Mouse (Mus musculus): ENCODE data around the gene Lrrc4b.

The Lrrc4b gene

DNA sequence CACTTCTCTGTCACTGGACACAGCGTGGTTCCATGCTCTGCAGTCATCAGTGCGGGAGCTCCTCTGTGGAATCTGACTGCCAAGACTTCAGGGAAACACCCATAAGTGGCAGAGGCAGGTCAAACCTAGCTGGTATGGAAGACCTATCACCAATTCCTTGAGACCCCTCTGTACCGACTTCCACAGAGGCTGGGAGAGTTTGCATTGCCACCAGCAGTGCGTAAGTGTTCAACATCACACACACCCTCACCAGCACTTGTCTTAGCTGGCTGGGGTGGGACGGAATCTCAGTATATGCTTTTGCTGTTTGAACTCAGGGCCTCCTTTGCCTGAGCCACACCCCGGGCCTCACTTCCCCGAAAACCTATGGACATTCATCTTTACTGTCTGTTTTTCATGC lies 59.1 kb downstream of the Lrrc4b start:
- no peak for DNase-seq

DNA sequence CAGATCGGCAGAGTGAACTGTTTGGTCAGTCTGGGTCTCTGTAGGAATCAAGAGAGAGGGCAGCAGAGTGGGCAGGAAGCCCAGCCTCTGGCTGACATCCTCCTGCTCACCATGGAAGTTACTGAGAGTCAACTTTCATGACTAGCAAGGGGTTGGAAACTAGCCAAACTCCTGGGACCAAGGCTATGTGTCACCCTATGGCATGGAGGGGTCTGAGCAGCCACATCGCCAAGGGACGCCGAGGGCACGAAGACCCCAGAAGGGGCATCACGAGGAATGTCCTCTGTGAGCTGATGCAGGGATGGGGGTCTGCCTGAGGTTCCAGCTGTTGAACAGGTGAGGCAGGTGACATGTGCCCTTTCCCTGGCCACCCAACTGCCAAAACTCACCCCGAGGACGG lies 59.7 kb downstream of the Lrrc4b start:
- peak in 1 of 2 experiments; percentile 10 for DNase-seq

DNA sequence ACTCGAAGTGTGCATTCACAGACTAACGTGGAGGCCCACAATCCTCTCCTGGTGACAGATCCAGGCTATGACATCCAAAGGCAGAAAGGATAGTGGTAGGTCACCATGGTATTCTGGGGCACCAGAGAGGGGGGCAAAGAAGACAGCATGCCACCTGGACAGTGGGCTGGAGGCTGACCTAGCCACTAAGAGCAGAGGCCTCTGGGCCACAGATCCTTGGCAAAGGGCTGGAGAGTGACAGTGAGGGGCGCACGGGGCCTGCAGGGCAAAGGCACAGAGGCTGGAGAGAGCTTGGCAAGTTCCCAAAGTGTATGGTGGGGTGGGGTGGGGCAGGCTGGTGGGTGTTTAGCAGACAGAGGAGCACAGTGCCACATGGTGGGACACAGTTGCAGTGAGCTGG lies 61.5 kb downstream of the Lrrc4b start:
- DNase-seq: no peak

DNA sequence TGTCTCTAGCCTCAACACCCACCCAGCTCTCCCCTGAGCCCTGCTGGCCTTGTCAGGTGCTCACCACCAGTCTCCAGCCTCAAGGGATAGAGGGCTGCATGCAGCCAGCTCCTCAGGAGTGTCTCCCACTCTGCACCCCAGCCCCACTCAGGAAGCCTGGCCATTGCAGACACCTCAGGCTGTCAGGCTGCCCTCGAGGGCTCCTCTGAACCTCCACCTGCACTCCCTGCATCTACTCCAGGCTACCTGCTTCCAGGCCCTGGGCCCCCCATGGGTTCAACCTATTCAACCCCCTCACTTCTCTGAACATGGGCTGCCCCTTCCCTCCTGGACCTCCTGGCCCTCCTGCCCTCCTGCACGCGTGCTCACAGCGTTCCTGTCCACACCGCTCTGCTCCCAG lies 62.6 kb downstream of the Lrrc4b start:
- no peak for DNase-seq

DNA sequence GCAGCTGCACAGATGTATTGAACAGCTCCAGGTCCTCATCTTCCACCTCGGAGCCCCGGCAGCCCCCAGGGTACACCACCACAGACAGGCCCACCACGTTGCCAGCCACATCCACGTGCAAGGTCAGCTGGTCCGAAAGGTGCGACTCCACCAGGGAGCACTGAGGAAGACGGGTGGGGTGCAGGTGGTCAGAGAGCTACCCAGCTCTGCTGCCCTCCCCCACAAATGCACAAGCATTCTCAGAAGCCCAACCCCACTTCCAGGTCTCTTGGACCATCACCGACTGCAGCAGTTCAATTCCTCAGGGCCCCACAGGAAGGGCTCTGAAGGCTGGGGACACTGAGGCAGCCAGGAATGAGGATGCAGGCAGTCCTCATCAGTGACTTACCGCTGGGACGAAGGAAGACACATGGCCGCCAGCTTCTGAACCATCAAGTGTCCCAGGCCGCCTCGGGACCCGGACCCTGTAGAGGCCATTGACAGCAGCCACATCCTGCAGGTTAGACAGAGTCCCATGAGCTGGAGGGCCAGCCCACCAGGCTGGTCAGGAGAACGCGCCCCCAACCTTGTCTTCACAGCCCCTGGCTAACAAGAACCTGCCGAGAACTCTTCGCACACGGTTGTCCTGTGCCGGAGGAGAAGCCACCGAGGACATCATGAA lies 63.5 kb downstream of the Lrrc4b start:
- DNase-seq: no peak

DNA sequence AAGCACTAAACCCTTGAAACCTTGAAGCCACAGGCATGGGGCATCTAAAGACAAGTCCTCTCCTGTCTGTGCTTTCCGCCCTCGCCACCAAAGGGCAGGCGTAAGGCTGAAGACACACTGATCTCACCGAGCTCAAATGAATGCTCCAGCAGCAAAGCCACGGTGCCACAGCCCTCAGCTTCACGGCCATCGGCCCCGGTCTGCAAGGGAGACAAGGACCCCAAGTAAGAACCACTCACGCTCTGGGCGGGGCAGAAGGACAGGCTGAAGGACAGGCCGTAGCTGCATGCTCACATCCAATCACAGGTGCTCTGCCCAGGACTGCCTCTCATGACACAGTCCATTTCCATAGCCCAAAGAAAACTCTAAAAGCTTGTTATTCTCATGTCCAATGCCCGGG lies 65.9 kb downstream of the Lrrc4b start:
- DNase-seq: no peak

DNA sequence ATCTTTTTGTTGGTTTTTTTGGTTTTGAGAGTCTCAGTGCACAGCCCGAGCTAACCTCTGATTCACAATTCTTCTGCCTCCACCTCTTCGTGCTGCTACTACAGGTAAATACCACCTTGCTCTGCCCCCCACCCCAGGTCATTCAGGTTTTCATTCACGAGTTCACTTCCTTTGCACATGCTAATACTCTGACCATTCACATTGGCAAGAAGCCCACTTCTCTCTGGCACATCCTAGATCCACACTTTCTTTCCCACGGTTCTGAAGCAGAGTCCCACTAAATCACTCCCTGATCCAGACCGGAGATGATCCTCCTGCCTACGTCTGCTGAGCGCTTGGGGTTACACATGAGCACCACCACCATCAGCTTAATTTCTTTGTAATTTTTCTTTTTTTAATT lies 66.3 kb downstream of the Lrrc4b start:
- no peak for DNase-seq

DNA sequence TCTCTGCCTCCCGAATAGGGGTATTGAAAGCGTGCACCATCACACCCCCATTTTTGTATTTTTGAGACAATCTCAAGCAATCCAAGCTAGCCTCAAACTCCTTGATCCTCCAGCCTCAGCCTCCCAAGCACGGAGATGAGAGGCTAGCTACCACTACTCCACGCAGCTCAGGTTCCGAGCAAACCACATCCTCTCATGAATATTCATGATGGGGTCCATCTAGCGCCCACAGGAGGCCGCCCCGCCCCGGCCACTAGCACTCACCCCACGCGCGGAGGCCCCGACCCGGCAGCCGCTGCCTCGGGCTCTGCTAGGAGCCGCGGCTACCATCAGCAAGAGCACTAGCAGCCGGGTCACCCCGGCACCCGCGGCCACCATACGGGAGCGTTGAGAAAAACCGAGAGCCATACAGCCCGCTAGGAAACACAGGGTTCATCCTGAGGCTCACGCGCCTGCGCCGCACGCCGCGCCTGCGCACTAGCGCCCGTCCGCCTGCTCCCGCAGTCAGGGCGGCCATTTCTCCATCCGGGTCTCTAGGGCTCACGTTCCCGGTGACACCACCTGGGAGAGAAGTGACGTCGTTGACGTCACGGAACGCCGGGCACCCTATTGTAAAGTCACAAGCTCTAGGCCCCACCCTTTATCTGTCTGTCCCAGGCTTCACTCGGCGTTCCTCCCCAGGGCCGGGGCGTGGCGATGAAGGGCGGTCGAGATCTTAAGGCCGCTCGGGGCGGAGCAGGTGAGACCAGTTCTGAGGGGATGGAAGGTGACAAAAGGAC lies 67.4 kb downstream of the Lrrc4b start, which contains the start of the genes Emc10 and Fam71e1:
Emc10 (minus strand) TSS at position 538 of the 779 bp plus-strand sequence.
Fam71e1 (plus strand) TSS at position 590 of the 779 bp plus-strand sequence.
- peak; percentile 98 to 99 for DNase-seq

DNA sequence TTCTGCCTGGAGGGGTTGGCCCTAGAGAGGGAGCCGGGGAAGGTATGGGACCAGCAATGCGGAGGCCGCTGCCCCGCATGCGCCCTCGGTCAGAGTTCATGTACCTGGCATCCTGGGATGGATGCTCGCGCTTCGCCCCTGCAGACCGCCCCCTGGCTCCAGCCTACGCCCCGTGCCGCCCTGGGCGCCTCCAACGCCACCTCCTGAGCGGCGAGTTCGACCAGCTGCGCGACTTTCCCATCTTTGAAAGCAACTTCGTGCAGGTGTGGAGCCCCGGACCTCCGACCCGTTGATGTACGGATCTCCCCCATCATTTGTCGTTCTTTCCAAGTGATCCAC lies 67.9 kb downstream of the Lrrc4b start:
- DNase-seq: no peak

DNA sequence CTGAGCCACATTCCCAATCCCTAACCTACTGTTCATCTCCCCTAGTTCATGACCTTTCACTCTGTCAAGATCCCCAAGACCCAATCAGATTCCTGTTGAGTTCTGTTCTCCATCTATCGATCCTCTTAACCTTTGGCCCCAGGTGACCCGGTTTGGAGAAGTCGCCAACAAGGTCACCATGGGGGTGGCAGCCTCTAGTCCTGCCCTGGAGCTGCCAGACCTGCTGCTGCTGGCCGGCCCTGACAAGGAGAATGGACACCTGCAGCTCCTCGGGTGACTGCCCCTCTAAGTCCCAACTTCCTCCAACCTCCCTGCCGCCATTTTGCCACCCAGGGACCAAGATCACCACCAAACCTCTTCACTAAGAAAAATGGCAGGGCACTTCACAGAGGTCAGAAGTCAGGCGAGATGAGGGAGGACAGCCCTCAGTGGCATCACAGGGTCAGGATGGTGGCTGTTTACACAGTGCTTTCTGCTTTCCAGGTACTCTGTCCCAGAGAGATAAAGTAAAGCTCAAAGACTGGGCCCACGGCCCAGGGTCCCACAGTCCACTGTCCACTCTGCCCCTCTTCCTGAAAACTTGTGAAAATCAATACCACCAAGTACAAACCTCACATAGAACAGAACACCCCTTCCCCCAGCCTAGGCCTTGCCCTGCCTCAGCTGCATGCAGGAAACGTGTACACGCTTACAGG lies 68.7 kb downstream of the Lrrc4b start:
- no peak for DNase-seq

DNA sequence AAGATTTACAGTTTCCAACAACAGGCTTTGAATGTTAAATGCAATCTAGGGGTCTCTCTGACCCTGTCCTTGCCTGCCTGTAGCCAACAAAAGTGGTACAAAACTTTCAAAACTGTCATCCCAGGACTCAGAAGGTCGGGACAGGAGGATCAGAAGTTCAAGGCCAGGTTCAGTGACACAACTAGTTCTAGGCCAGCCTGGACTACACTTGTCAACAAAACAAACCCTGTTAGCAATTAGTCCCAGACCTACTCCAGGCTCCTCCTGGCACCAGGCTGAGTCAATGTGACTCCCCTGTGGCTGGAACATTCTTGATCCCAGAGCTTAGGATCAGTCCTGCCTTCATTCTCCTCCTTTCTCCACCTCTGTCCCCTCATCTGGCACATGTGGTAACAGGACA lies 70.1 kb downstream of the Lrrc4b start:
- DNase-seq: no peak

DNA sequence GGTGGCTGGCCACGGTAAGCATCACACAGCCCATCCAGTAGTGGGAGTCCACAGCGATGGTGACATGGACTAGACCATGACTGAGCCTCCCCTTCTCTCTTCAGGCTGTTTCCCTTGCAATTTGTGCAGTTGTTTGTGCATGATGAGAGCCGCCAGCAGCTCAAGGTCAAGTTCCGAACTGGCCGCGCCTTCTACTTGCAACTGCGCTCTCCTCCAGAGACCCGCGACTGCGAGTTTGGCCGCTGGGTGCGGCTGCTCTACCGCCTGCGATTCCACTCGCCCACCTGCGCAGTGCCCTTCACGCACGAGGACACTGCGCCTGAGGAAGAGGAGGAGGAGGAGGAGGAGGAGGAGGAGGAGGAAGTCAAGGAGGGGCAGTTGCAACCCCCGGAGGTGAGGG lies 71.2 kb downstream of the Lrrc4b start:
- no peak for DNase-seq

DNA sequence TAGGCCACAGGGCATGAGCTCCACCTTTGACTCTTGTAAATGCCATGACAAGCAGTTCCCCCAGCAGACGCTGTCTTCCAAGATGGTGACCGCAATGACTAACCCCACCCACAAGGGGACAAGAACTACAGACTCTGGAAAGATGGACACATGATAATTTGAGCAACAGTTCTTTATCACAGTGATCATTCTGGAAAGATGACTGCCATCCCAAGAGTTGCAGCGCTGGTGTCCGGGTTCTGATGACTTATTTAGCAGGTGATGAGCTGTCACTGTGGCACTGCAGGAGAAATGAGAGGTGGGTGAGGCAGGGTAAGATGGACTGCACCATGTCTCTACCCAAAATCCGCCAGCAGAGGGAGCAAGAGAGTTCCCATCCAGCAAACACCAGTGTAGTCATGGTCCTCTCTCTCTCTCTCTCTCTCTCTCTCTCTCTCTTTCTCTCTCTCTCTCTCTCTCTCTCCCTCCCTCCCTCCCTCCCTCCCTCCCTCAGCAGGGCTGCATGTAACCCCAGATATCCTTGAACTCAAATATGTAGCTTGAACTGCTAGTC lies 72.8 kb downstream of the Lrrc4b start:
- peak; percentile 75 to 84 for DNase-seq

DNA sequence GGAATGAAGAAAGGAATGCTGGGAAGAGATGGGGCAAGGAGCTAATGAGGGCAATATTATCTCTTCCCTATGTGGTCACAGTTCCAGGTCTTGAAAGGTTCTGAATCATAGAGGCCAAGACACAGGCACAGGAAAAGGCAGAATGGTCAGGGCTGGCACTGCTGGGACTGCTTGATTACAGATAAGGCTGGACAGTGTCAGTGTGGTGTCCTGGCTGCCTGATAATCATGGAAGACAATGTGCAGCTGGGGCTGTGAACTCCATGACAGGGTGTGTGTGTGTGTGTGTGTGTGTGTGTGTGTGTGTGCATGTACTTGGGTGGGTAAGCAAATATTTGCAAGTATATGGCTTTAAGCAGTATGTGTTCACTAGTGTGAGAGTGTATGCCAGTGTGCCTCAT lies 78.7 kb downstream of the Lrrc4b start:
- DNase-seq: no peak
